Mouse (Mus musculus) T-cell, adult 66 days (primary cell): ENCODE results near the gene St3gal4. TPM values are rescaled to one million over a fixed set of nuclear protein-coding genes. Genes with fewer than 3 reads are reported as not detected.

ENCODE experiments used
- total RNA-seq, 2 experiments: library from RNA; stranded (reverse); gene quantifications; 3 replicates in 1 of 2; 4 replicates in 1 of 2; pipeline ENCODE4 v1.2.4; 2023

St3gal4 gene
- 10 to 100 TPM; 53.0 to 55.4 TPM for total RNA-seq

DNA sequence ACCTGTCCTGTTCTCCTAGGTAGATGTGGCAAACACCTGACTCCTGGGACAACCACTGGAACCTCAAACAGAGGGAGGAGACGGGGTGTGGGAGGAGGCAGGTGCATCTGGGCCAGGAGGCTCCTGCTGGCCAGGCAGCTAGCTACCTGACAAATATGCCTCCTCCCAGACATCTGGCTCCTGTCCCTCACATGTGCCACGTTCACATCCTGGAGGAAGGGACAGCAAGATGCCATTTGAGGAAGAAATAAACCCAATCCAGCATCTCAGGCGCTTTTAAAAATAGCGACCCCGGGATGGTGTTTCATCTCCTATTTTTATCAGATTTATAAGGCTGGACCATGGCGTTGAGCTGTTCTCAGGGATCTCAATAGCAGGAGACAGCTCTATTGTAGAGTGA is at the start of gene St3gal4:
TSS of gene St3gal4 (minus strand) at position 101 of the 400 bp plus-strand sequence.

Other genes with a start within 250 kb of the St3gal4 start
- gene Dcps, start 56.8 kb upstream of the St3gal4 start, total RNA-seq, result 10 to 100 TPM; 38.1 to 39.2 TPM
- gene Srpr, start 80.9 kb upstream of the St3gal4 start, total RNA-seq, result 100 to 1,000 TPM; 105 to 114 TPM
- gene Tirap, start 81.0 kb upstream of the St3gal4 start, total RNA-seq, result 1 to 10 TPM; 2.9 to 3.6 TPM
- 10 to 100 TPM; 25.0 to 27.1 TPM for gene Foxred1, start 91.8 kb upstream of the St3gal4 start, total RNA-seq
- gene Fam118b, start 148.5 kb upstream of the St3gal4 start, total RNA-seq, result 10 to 100 TPM; 21.5 to 22.3 TPM
- gene Rpusd4, start 148.6 kb upstream of the St3gal4 start, total RNA-seq, result 10 to 100 TPM; 29.9 to 30.4 TPM